Mouse (Mus musculus) heart, adult 2 months (tissue): ENCODE data around the gene Slc29a4.

Experiments
- CTCF ChIP-seq: fragments of 200-600 bp; IDR thresholded peaks from 2 replicates; pipeline ENCODE4 v1.8.1; 2022; ENCODE audit warnings: antibody characterized with exemption, mild to moderate bottlenecking, moderate library complexity
- POLR2A ChIP-seq: fragments of 200-500 bp; IDR thresholded peaks from 2 replicates; pipeline ENCODE4 v1.6.1; 2011; ENCODE audit warnings: mild to moderate bottlenecking, low read depth, low read length, control low read depth; ENCODE audit not compliant: insufficient read depth

DNA sequence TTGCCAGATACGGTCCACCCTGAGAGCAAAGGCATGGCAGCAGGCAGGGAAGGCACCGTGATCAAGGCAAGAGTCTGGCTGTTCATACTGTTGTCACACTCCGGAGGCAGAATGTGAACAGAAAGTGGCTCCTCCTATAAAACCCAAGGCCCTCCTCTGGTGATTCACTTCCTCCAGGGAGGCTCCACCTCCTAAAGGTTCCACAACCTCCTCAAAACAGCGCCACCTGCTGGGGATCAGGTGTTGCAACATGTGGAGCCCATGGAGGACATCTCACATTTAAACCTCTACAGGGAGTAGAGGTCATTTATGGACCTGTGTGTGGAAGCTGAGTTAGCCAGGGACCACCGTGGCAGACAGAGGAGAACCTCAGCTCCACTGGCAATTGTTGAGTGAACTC is 20.1 kb downstream of the Slc29a4 start:
- peak; percentile 23 for TF ChIP-seq CTCF
- no peak for TF ChIP-seq POLR2A
